Mouse (Mus musculus) frontal cortex, adult 2 months (tissue): ENCODE data around the gene App. TPM values are rescaled to one million over a fixed set of nuclear protein-coding genes. Genes with fewer than 3 reads are reported as not detected.

Source experiments
- DNase-seq, 2 experiments: peaks; one replicate each; pipeline ENCODE4 v3.0.0; 2022; ENCODE audit warnings: low spot score in 1 of 2; ENCODE audit errors: extremely low spot score in 1 of 2
- polyA plus RNA-seq: library from polyadenylated mRNA; depleted of rRNA; stranded (reverse); fragments of >200 nt; gene quantifications from 2 replicates; pipeline ENCODE4 v1.2.3, GENCODE M21; 2012

The App gene
- polyA plus RNA-seq, 1 experiment = 922 TPM

DNA sequence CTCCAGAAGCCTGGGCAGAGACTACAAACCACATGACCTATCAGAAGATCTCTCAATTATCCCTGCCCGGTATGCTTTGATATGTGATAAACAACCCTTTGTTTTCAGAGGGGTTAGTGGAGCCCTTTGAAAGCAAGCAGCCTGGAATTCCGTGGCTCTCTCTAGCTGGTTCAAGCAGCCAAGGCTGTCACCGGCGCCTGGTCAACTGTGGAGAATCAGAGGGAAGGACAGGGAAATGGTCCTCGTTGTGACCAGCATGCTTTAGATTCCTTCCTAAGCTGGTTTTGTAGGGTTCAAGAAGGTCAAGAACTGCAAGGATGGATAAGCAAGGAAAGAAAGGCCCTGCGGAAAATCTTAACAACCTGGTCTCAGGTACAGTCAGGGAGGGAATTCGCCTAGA lies 21.9 kb downstream of the App start:
- no peak for DNase-seq

GRCm38 (mm10) chr16:85150902-85151301 lies 22.7 kb downstream of the App start:
- no peak for DNase-seq

DNA sequence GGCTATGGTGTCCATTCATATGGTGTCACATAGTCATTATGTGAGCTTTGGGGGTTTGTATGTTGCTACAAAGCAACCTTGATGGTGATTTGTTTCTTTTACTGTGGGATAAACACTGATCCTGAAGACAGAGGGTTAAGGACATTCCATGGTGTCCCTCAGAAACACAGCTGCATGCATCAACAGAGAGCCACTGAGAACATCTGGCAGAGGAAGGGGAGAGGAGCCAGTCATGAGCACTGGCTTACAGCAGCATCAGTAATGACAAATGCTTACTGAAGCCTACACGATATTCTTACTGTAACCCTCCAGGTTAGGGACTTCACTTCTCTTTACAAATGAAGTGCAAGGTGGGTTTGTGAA lies 24.1 kb downstream of the App start:
- DNase-seq = no peak

GRCm38 (mm10) chr16:85148615-85149508 lies 24.7 kb downstream of the App start:
- no peak for DNase-seq

- DNase-seq = no peak
Measured at GRCm38 (mm10) chr16:85147440-85147839, 26.1 kb downstream of the App start.

DNA sequence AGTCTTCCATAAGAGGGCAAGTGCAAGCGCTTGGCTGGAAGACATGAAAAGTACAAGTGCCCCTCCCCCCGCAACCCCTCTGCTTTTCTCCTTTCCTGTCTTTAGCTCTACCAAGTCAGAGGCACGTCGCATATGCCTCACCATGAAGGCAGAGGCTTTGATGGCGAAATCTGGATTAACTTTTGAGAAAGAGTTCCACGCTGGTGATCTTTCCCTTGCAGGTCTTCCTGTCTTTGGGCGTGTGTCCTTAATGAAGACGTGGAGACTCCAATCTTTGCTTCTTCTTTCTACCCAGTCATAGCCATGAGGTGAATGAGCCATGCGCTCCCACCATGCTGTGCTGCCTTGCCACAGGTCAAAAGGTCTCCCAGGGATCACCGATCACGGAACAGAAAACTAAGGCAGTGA lies 27.8 kb downstream of the App start:
- no peak for DNase-seq

- DNase-seq = no peak
Measured at GRCm38 (mm10) chr16:85145369-85145768, 28.2 kb downstream of the App start.

- no peak for DNase-seq
Measured at GRCm38 (mm10) chr16:85144401-85144800, 29.2 kb downstream of the App start.

GRCm38 (mm10) chr16:85143863-85144262 lies 29.7 kb downstream of the App start:
- no peak for DNase-seq

GRCm38 (mm10) chr16:85143188-85143587 lies 30.4 kb downstream of the App start:
- DNase-seq = no peak

GRCm38 (mm10) chr16:85141404-85141803 lies 32.2 kb downstream of the App start:
- DNase-seq = no peak

GRCm38 (mm10) chr16:85139178-85139604 lies 34.4 kb downstream of the App start:
- DNase-seq = no peak

DNA sequence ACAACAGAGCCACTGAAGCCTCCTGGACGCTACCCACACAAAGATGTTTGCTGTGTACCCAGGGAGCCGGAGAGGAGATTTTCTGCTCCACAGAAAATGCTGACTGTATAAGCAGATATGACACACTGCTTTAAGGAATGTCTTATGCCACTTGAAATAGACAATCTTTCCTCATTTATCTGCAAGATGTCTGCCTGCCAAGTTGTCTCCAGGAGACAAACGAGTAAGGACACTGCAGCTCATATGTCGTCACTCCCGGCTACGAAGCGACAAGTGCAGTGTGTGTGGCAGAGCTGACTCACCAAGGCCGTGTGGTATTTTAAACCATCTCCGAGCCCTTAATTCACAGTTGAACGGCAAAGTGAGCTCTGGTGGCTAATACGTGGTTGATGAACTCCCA lies 36.2 kb downstream of the App start:
- peak; percentile 72 to 80 for DNase-seq

DNA sequence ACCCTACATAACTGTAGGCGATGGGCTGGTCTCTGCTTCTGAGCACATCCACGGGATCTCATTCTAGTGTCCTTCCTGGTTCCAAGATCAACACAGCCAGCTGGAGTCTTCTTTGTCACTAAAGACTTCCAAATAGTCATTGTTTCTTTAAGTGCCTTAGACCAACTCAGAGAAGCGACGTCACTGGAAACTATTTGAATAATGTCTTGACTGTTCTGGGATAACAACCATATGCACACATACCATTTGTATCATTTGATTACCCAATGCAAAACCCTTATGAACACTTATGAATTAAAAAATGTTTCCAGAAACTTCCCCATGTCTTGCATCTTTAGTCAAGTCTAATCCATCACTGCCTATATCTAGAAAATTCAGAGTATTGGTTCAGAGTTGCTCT lies 37.5 kb downstream of the App start:
- DNase-seq = no peak

DNA sequence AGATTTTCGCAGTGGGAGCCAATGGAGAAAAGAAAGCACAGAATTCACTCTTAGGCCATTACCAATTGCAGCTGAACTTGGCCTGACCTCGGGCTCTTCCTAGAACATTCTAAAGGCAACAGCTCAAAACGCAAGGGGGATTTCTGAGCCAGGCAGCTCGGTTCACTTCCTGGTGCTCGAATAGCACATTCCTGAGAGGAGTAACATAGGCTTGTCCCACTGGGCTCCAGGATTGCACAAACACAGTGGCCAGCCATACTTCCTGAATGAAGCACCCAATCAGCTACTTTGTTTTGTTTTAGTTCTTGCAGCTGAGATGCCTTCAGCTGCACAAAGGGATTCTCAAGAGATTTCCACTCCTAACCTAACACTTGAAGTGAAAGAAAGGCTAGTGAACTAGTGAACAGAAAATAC lies 40.1 kb downstream of the App start:
- no peak for DNase-seq

DNA sequence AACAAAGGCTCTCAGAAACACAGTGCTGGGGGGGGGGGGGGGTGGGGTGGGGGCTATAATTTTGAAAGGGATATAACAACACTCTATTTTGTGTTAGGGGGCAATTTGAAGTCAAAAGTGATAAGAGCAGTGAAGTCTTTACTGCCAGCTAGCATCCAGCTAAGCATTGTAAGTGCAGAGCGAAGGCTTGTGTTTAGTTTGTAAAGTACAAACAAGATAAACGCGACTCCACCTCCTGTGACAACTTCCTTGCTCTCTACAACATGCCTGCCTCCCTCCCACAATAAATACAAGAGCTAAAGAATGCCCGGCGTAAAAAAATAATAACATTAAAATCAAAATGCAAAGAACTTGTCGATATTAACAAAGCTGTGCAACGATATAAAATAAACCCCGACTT lies 40.5 kb downstream of the App start:
- DNase-seq = no peak

DNA sequence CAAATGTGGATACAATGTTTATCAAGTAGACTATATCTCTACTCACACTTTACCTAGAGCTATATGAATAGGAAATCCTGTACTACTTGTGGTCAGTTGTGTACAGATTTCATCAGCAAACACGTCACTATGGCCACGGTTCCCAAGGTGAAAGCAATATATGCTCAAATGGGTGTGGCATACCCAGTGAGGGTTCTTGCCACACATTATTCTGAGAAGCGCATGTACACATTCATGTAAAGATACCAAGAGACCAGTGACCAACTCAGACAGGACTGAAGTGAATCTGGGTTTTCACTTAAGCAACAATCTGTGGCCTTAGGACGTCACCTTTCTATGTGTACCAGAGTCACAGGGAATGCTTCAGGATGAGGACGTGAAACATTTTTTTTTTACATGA lies 41.4 kb downstream of the App start:
- no peak for DNase-seq

- no peak for DNase-seq
Measured at GRCm38 (mm10) chr16:85130861-85131556, 42.6 kb downstream of the App start.

DNA sequence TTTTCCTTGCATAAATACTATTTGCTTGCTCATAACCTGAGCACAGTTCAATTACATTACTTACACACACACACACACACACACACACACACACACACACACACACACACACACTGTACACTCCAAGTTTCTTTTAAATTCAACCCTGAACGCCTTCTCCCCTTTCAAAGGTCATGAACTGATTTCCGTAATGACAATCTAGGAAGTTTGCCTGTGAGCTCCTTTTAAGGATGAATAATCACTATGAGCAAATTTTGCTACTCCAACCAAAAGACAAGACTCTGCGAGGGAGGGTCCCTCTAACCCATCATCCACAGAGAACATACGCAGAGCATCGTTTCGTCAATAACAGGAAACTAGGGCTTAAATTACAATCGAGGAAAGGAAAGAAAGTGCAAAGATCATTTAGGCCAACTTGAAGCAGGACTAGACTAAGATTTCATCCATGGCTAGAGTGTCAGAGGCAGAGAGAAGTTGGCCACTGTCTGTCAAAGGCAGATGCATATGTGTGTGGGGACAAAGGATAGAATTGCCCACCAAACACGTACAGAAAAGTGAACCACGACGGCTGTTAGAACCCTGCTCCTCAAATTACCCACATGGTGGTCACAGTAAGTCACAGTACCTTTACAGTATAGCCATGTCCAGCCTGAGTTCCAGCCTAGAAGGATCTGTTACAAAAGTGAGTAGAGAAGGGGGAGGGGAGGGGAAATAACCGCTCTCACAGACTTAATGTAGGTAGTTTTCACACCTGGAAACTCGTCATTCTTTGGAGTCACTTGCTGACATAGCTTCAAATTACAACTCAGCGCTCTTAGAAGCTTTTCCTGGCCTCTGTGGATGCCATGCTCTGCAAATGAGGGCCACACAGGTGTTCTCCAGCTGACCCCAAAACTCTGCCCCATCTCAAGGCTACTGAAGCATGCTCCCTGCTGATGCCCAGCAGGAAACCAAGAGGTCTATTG lies 44.6 kb downstream of the App start:
- DNase-seq = no peak

- DNase-seq = no peak
Measured at GRCm38 (mm10) chr16:85128347-85128664, 45.3 kb downstream of the App start.
